Mouse (Mus musculus) urinary bladder, postnatal 14 days (tissue): Measurements from ENCODE around the gene Cox7a1.
"Not testable (repeated sequence)": the region's sequence is repeated elsewhere in the genome, so short reads cannot be mapped to it uniquely, and the experiment has no call there.

Source experiments
- DNase-seq: peaks from one replicate; pipeline ENCODE4 v3.0.0; 2021; ENCODE audit warnings: low spot score

Cox7a1 gene

DNA sequence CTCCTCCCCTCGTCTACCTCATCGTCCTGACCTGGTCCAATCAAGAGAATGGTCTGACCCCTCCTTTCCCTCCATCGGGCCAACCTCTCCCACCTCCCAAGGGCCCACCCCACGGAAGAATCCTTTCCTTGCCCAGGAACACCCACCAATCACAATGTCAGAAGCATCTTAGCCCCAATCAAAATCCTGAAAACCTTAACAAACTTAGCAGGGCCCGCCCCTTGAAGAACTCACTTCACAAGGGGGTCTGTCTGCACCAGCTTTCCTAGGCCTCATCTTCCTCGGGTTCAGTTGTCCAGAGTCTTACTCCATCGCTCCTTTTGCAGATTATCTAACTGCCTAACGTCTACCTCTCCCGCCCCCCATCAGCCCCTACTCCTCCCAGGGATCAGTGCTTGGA, 9.1 kb downstream of the Cox7a1 start:
- no peak for DNase-seq

GRCm38 (mm10) chr7:30193581-30194100, 9.7 kb downstream of the Cox7a1 start:
- peak; percentile 84 for DNase-seq

DNA sequence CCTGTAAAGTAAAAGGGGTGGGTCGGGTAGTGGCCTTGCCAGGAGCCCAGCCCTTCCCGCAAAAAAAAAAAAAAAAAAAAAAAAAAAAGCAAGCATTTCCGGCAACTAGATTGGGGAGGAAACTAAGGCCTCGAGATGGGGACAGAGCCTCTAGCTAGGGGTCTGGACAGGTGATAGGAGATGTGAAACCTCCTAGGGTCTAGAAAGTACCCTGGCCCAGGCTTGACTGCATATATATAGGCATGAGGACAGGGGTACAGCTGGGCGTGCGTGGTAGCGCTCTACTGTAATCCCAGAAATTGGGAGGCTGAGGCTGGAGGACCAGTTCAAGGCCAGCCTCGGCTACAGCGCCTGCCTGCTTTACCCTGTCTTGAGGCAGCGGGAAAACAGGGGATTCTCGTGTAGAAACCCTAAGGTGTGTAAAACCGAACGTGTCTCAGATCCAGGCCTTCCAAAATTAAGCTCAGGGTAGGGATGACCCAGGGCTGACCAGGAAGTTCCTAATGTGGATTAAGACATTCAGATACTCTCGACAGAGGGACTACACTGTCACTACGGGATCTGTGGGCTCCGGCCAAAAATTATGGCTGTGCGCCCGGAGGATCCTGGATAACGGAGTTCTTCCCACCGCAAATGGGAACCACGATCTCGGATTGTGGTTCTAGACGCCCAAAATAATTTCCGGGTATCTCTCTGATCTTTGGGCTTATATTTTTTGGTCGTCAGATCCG, 10.3 kb downstream of the Cox7a1 start:
- DNase-seq, result peak; percentile 40

- peak; percentile 98 for DNase-seq
Measured at GRCm38 (mm10) chr7:30194884-30195283, 10.9 kb downstream of the Cox7a1 start.

DNA sequence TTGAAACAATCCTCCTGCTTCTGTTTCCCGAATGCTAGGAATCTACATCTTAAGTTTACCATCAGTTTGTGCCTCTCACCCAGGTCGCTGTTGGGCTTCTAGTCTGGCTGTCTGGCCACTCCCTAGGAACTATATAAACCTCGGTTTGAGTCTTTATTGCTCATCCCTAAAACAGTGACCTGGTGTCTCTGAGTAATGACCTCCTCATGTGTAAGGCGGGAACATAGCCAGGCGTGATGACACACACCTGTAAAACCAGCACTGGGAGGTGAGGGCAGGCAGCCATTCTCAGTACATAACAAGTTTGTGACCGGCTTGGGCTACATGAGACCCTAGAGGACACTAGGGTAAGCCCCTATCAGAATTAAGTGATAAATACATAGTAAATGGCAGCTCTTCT, 11.5 kb downstream of the Cox7a1 start:
- DNase-seq, result no peak

GRCm38 (mm10) chr7:30196171-30196570, 12.2 kb downstream of the Cox7a1 start:
- DNase-seq, result peak; percentile 71

DNA sequence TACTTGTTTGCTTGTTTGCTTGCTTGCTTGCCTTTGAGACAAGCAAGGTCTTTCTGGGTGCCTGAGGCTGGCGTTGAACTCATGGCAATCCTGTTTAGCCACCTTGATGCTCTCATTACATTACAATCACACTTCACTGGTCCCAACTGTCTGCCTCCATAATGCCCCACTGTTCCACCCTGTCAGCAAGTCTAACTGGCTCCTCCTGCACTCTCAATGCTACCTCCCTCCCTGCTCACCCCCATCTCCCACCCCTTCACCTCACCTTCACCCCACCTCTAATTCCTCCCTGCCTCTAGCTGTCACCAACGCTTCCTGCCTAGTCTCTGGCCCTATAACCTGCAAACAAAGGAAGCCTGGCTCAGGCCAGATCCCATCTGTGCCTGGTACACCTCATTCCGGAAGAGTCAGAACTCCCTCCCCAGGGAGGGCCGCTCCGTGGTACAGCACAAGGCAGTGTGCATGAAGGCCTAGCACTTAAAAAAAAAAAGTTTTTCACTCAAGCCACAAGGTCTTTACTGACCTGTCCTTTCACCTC, 13.7 kb downstream of the Cox7a1 start:
- DNase-seq, result no peak

GRCm38 (mm10) chr7:30198481-30198971, 14.6 kb downstream of the Cox7a1 start, which contains the start of gene Capns1:
Gene Capns1 (minus strand): TSS chr7:30198811.
- DNase-seq, result peak; percentile 65

DNA sequence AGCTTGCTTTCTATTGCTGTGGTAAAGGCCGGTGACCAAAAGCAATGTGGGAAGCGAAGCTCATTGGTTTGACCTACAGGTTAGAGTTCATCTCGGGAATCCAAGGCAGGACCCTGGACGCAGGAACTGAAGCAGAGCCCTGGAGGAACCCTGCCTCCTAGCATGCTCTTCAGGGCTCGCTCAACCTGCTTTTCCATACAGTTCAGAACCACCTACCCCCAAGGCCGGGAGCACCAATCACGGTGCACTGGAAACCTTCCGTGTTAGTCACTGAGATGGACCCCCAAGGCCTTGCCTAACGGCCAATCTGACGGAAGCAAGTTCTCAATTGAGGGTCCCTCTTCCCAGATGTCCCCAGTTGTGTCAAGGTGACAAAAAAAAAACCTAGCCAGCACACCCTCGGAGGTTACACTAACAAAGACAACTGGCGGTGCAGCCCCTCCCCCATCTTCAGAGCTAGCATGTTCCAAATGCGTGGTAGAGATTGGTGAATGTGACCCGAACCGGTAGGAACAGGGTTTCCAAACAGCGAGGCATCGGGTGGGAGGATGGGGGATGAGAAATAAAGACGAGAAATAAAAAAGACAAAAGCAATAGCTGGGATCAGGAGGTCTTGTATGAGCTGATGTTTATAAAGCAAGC, 15.7 kb downstream of the Cox7a1 start:
- no peak for DNase-seq

GRCm38 (mm10) chr7:30200200-30200599, 16.3 kb downstream of the Cox7a1 start:
- DNase-seq, result no peak

DNA sequence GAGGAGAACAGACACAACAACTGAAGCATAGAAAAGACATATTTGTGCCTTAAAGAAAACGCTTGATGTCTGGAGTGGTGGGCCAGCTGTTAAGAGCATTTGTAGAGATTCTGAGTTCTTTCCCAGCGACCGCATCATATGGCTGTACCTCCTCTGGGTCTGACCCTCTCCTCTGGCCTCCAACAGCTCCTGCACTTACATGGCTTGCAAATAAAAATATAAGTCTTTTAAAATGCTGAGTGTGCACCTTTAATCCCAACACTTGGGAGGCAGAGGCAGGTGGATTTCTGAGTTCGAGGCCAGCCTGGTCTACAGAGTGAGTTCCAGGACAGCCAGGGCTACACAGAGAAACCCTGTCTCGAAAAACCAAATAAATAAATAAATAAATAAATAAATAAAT, 16.7 kb downstream of the Cox7a1 start:
- not testable (repeated sequence) for DNase-seq

- DNase-seq, result no peak
Measured at GRCm38 (mm10) chr7:30202895-30203690, 19.1 kb downstream of the Cox7a1 start.

- DNase-seq, result no peak
Measured at GRCm38 (mm10) chr7:30204380-30204779, 20.4 kb downstream of the Cox7a1 start.

GRCm38 (mm10) chr7:30205383-30205782, 21.4 kb downstream of the Cox7a1 start:
- DNase-seq, result peak; percentile 77

GRCm38 (mm10) chr7:30206364-30206763, 22.4 kb downstream of the Cox7a1 start:
- DNase-seq, result not testable (repeated sequence)

DNA sequence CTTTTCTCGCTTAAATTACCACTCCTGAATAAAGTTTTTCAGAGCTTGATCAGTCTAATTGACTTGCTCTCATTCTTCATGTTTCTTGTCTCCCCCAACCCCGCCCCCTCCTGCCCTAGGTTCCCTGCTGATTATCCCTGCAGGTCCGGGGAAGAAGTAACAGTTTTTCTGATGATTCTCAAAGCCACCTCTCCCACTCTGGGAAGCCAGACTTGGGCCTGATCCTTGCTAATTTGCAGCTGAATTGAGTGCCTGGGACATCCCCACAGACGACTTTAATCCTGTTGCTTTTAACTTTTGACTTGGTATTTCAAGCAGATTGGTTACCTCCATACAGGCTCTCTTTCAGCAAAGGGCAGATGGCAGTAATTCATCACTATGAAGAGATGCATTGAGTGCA, 27.1 kb downstream of the Cox7a1 start:
- DNase-seq, result no peak

DNA sequence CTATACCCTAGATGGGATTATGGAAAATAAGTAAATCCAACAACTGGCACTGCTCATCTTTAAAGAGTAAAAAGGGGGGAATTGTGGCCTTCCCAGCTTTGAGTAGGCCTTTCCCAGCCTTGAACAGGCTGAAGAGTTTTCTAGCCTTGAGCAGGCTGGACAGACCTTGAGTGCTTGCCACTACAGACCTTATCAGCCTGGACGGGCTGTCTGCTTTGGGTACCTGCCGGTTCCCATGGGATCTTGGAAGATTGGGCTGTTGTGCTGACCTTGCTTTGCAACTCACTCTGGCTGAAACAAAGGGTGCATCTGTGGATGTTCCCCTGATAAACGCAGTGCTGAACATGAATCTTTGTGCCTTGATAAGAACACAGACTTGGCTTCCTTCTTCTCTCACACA, 29.9 kb downstream of the Cox7a1 start:
- DNase-seq, result no peak

DNA sequence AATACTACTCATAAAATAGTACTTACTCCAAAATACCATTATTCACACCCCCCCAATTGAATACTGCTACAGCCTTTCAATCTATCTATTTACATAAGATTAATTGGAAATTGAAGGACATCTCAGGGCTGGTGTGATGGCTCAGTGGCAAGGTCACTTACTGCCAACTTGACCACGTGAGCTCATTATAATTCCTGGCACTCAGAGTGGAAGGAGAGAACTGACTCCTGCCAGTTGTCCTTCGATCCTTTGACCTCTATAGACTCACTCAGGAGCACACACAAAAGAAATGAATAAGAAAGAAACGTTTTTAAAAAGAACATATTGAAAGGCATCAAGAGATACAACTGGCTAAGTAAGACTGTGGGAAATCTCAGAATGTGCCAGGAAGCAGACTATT, 31.9 kb downstream of the Cox7a1 start:
- DNase-seq, result no peak

DNA sequence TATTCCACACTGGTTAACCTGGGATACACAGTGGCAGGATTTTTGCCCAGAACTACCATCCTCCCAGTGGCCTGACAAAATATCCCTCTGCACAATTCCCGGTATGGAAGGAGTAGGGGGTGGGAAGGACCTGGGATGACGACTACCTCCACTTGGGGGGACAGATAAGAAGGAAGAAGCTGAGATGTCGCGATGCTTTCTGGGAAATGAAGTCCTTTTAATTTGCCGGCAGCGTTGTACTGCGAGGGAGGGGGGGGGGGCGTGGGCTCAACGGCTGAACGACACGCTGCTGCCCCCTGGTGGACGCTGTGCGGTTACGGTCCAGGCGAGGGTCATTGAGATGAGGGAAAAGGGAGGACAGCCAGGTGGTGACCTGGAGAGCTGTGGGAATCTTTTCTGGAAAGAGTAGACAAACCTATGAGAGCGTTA, 32.8 kb downstream of the Cox7a1 start:
- DNase-seq, result peak; percentile 78

GRCm38 (mm10) chr7:30217277-30217676, 33.3 kb downstream of the Cox7a1 start:
- no peak for DNase-seq

DNA sequence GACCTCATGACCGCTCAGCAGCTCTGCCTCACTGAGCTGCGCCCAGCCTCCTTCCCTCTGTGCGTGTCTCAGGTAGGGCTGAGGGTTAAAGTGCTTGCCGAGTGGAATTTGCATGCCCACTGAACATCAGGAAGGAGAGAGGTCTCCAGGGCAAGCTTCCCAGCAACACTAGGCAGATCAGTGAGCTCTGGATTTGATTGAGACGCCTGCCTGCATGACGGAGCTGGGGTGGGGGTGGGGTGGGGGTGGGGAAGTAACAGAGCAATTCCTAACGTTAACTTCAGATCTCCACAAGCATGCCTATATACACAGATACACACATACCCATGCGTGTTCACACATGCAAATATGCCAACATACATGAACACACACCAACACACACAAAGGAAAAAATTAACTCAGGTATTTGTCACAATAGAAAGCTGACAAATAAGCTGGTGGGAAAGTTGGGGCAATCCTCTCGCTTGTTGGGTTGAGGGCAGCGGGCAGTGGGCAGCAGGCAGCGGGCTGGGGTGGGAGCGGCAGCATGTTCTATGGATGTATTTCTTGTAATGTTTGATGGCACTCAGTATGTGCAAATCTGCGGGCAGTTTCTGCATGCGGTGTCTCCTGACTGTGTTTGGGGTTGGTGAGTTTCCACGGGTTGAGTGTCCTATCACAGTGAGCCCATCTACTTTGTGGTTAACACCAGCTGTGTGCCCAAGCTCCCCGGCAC, 35.5 kb downstream of the Cox7a1 start:
- DNase-seq, result peak; percentile 60

GRCm38 (mm10) chr7:30220008-30220356, 36.0 kb downstream of the Cox7a1 start:
- no peak for DNase-seq
